Mouse (Mus musculus): ENCODE measurements around the gene Iqcj. TPM values are rescaled to one million over a fixed set of nuclear protein-coding genes. Genes with fewer than 3 reads are reported as not detected.

Gene Iqcj
- polyA plus RNA-seq, 1 experiment from 2014 or later: 0.22 TPM

DNA sequence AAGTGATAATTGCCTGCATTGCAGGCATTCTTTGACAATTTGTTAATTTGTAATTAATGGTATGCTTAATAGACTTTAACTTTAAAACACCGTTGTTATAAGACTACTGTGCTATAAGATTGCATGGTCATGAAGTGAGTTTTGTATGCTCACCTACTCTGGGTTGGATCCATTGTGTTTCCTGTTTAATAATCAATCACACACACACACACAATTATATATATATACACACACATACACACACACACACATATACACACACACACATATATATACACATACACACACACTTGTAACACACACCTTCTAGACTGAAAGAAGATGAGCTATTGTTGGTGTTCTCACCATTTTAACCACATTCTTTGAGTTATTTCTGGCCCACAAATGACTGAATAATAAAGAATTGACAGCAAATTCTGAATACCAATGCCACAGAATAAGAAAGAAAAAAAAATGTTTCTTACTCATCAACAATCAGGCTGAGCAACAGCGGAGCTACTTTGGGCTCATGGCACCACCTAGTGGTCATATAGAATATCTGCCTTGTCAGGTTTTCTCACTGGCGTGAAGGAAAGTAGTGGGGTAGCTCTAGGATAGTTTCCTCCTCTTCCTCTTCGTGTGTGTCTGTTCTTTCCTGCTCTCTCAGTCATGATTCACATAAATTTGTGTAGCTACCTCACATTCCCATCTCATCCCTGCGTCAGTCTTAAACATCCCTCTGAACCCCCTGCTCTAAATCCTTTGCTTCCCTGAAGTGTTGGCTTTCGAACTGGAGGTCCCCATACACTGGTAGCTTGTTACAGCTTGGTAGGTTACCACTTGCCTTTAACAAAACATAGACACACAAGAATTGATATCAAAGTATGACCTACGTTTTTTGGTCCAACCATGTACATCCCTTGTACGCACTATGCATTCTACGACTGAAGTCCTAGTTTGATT lies 153.7 kb downstream of the Iqcj start:
- Histone ChIP-seq H3K4me1 (no peaks in the 10 kb centered on the region; the same call in 1 of the 2 replicates), H3K9me3 (no peaks in the 10 kb centered on the region), H3K27me3 (replicated peaks) (no peaks in the 10 kb centered on the region), H3K4me3 (no peak overlapping the region), H3K9ac (no peak overlapping the region), H3K36me3 (no peaks in the 10 kb centered on the region), H3K4me2 (replicated peaks) (no peak overlapping the region), H3K27ac (no peak overlapping the region)
- 53% methylated on average over 9 of the region's 9 CpGs for WGBS
- ATAC-seq (ENCODE audit: low FRiP score, low read depth): 0 out of 2 replicates have a peak, but pooled peaks have one; percentile 39

DNA sequence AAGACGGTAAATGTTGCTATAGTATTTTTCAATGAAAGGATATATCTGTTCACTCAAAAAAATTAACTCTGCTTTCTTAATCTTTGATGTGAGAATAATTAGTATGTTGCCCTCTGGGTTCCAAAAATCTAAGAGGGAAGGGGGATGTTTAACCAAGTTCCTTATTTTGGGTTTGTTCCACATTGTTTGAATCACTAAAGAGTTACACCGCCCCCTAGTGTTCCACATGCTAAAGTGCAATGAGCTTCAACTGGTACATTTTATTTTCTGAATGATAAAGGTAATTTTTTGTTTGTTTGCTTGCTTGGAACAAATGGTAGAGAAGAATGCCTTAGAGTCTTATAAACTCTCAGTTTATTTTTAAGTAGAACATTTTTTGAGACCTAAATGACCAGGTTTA lies 161.5 kb downstream of the Iqcj start:
- no peak overlapping the region for H3K4me3 ChIP-seq
- H3K27ac ChIP-seq: no peak overlapping the region
- H3K4me2 ChIP-seq (replicated peaks): no peak overlapping the region
- no peaks in the 10 kb centered on the region; the same call in 1 of the 2 replicates for H3K27me3 ChIP-seq (replicated peaks)
- H3K9ac ChIP-seq: no peak overlapping the region
- no peaks in the 10 kb centered on the region for H3K9me3 ChIP-seq
- no peaks in the 10 kb centered on the region for H3K4me1 ChIP-seq
- no peaks in the 10 kb centered on the region for H3K36me3 ChIP-seq
- no peak for ATAC-seq (ENCODE audit: low FRiP score, low read depth)
- 50% methylated on average over 2 of the region's 2 CpGs for WGBS

- Histone ChIP-seq H3K27ac (no peak overlapping the region), H3K9me3 (no peaks in the 10 kb centered on the region), H3K4me1 (no peaks in the 10 kb centered on the region), H3K9ac (no peak overlapping the region), H3K4me2 (replicated peaks) (no peak overlapping the region), H3K4me3 (no peak overlapping the region), H3K27me3 (replicated peaks) (no peaks in the 10 kb centered on the region; the same call in 1 of the 2 replicates), H3K36me3 (no peaks in the 10 kb centered on the region)
- no peak for ATAC-seq (ENCODE audit: low FRiP score, low read depth)
- WGBS: 72% methylated on average over 13 of the region's 13 CpGs
Measured at GRCm38 (mm10) chr3:68055071-68055470, 163.1 kb downstream of the Iqcj start.

DNA sequence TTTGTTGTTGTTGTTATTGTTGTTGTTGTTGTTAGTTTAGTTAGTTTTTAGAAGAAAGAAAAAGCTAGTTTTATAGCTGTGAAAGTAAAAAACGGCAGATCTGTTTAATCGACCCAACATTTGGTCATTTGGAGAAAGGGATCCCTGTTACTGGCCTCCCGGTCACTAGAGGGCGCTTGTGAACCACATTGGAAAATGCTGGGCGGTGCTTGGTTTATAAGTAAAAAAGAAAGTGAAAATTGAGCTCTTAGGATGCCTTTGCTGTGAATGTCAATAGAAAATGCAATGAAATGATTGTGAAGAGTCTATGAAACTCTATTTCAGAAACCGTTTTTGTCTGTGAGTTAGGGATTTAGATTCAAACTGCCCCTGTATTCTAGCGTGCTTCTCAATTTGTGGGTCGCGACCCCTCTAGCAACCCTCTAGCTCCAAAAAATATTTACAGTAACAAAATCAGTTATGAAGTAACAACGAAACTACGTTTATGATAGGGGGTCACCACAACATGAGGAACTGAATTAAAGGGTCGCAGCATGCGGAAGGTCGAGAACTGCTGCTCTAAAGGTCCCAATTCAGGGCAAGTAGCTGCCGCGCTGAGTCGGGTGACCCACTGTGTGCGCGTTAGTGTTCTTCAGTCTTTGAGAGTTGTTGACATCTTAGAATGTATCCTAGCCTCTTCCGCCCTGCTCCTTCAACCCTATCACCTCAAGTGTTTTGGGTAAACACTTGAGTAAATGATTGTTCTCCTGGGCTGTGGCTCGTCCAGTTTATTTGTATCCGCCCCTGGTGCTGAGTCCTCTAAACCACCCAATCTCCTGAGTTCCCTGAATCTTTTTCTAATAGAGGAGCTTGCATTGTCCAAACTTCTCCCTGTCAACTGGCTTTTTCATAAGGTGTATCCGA lies 164.6 kb downstream of the Iqcj start:
- no peaks in the 10 kb centered on the region for H3K9me3 ChIP-seq
- no peaks in the 10 kb centered on the region for H3K36me3 ChIP-seq
- H3K4me2 ChIP-seq (replicated peaks): peak overlapping the region; percentile 27
- no peaks in the 10 kb centered on the region; the same call in 1 of the 2 replicates for H3K27me3 ChIP-seq (replicated peaks)
- no peak overlapping the region for H3K4me3 ChIP-seq
- 58% methylated on average over 23 of the region's 23 CpGs for WGBS
- no peaks in the 10 kb centered on the region for H3K4me1 ChIP-seq
- no peak for ATAC-seq (ENCODE audit: low FRiP score, low read depth)
- H3K27ac ChIP-seq: no peak overlapping the region
- no peak overlapping the region for H3K9ac ChIP-seq

DNA sequence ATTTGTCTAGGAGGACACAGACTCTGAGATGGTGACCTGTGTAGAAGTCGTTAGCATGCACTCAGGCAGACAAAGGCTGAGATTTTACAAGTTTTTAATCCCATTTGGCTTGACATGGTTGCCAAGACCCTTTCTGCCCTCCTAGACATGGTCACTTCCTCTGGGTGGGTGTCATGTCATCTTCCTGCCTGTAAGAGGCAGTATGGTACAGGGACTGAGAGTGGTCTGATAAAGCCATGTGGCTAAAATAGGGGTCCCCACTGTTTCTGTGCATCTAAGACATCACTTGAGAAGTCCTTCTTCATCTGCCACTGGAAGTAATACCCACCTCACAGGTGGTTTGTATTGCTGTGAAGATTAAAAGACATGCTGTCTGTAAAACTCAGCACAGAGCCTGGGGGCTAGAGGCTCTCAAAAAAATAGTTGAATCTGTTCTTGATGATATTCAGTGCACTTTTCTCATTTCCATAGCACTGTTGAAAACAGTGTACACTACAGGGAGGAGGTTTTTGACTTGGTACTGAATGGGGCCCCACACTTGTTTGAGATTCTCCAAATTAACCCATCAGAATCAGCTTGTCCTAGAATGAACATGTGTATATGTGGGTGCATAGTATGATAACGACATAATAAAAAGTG lies 167.3 kb downstream of the Iqcj start:
- ATAC-seq (ENCODE audit: low FRiP score, low read depth): 0 out of 2 replicates have a peak, but pooled peaks have one; percentile 57
- 53% methylated on average over 2 of the region's 2 CpGs for WGBS
- H3K36me3 ChIP-seq: no peaks in the 10 kb centered on the region

DNA sequence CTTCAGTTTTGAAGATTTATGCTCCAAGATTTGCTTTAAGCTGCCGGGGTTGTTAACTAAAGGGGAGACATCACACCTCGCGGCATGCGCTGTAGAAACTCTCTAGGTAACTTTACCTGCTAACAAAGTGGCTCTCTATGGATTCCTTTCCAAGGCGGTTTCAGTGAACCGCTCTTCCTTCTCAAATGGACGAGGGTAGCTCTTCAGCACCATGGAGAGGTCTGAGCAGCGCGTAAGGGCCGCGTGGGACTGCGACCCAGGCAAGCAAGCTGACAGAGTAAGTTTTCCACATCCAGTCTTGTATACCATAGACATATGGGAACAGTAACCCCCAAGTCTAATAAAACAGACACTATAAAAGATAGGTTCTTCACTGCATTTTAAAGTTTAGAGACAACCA lies 172.7 kb downstream of the Iqcj start, which contains the start of gene Schip1:
Gene Schip1, plus strand, starts transcription at position 72 of the 400 bp plus-strand sequence.
- H3K27ac ChIP-seq: no peak within 1 kb of the TSS
- no peak within 1 kb of the TSS for H3K4me2 ChIP-seq (replicated peaks)
- H3K9ac ChIP-seq: no peak within 1 kb of the TSS
- WGBS: 43% methylated on average over 12 of the region's 12 CpGs
- ATAC-seq (ENCODE audit: low FRiP score, low read depth): no peak
- H3K4me3 ChIP-seq: no peak within 1 kb of the TSS
- H3K36me3 ChIP-seq: no peaks in the 10 kb centered on the region
- H3K9me3 ChIP-seq: no peaks in the 10 kb centered on the region
- H3K27me3 ChIP-seq (replicated peaks): no peaks in the 10 kb centered on the region
- H3K4me1 ChIP-seq: no peaks in the 10 kb centered on the region

More for the DNA sequence above, 167.3 kb downstream of the Iqcj start:
- H3K9me3 ChIP-seq: no peaks in the 10 kb centered on the region
- no peaks in the 10 kb centered on the region; the same call in 1 of the 2 replicates for H3K27me3 ChIP-seq (replicated peaks)
- no peaks in the 10 kb centered on the region for H3K4me1 ChIP-seq
- H3K4me2 ChIP-seq (replicated peaks): no peak overlapping the region
- H3K27ac ChIP-seq: no peak overlapping the region
- H3K4me3 ChIP-seq: no peak overlapping the region
- no peak overlapping the region for H3K9ac ChIP-seq

GRCm38 (mm10) chr3:68071395-68072386 lies 179.7 kb downstream of the Iqcj start:
- no peaks in the 10 kb centered on the region for H3K27me3 ChIP-seq (replicated peaks)
- H3K4me1 ChIP-seq: no peaks in the 10 kb centered on the region
- WGBS: 73% methylated on average over 9 of the region's 9 CpGs
- H3K36me3 ChIP-seq: no peaks in the 10 kb centered on the region
- ATAC-seq (ENCODE audit: low FRiP score, low read depth): no peak
- H3K9ac ChIP-seq: no peak overlapping the region
- no peak overlapping the region for H3K27ac ChIP-seq
- no peaks in the 10 kb centered on the region for H3K9me3 ChIP-seq
- H3K4me2 ChIP-seq (replicated peaks): no peak overlapping the region
- no peak overlapping the region for H3K4me3 ChIP-seq

- H3K4me3 ChIP-seq: no peak overlapping the region
- H3K27me3 ChIP-seq (replicated peaks): no peaks in the 10 kb centered on the region
- H3K4me1 ChIP-seq: no peaks in the 10 kb centered on the region
- no peak overlapping the region for H3K9ac ChIP-seq
- WGBS: 76% methylated on average over 4 of the region's 4 CpGs
- no peak overlapping the region for H3K27ac ChIP-seq
- H3K9me3 ChIP-seq: no peaks in the 10 kb centered on the region
- no peak for ATAC-seq (ENCODE audit: low FRiP score, low read depth)
- no peaks in the 10 kb centered on the region for H3K36me3 ChIP-seq
- no peak overlapping the region for H3K4me2 ChIP-seq (replicated peaks)
Measured at GRCm38 (mm10) chr3:68077406-68077805, 185.4 kb downstream of the Iqcj start.

- Histone ChIP-seq H3K27ac (no peak overlapping the region), H3K36me3 (no peaks in the 10 kb centered on the region), H3K4me3 (no peak overlapping the region), H3K4me1 (no peaks in the 10 kb centered on the region), H3K9me3 (no peaks in the 10 kb centered on the region), H3K27me3 (replicated peaks) (no peaks in the 10 kb centered on the region), H3K4me2 (replicated peaks) (no peak overlapping the region), H3K9ac (no peak overlapping the region)
- ATAC-seq (ENCODE audit: low FRiP score, low read depth): no peak
- WGBS: 49% methylated on average over 2 of the region's 2 CpGs
Measured at GRCm38 (mm10) chr3:68085024-68085423, 193.0 kb downstream of the Iqcj start.

GRCm38 (mm10) chr3:68092108-68092507 lies 200.1 kb downstream of the Iqcj start:
- peak; percentile 44; the same call in 1 of the 2 replicates for ATAC-seq (ENCODE audit: low FRiP score, low read depth)
- no peak overlapping the region for H3K27ac ChIP-seq
- H3K4me3 ChIP-seq: no peak overlapping the region
- H3K36me3 ChIP-seq: no peaks in the 10 kb centered on the region
- H3K9me3 ChIP-seq: no peaks in the 10 kb centered on the region
- H3K4me2 ChIP-seq (replicated peaks): no peak overlapping the region
- no peaks in the 10 kb centered on the region for H3K27me3 ChIP-seq (replicated peaks)
- H3K9ac ChIP-seq: no peak overlapping the region
- WGBS: 67% methylated on average over 4 of the region's 4 CpGs
- H3K4me1 ChIP-seq: no peaks in the 10 kb centered on the region

Data from neural tube, embryonic 12.5 days (tissue).